Mouse (Mus musculus): Measurements from ENCODE around the gene Thbd. TPM values are rescaled to one million over a fixed set of nuclear protein-coding genes. Genes with fewer than 3 reads are reported as not detected.

Thbd gene
- total RNA-seq, 2 experiments from 2014 or later: 1.7 to 3.5 TPM

- ATAC-seq (replicated peaks; ENCODE audit: low FRiP score, low TSS enrichment, poor library complexity, severe bottlenecking): no peak
Measured at GRCm38 (mm10) chr2:148393846-148394245, 14.1 kb downstream of the Thbd start.

- ATAC-seq (replicated peaks; ENCODE audit: low FRiP score, low TSS enrichment, poor library complexity, severe bottlenecking): no peak
Measured at GRCm38 (mm10) chr2:148393149-148393548, 14.8 kb downstream of the Thbd start.

GRCm38 (mm10) chr2:148387652-148388581 is 20.1 kb downstream of the Thbd start:
- ATAC-seq (replicated peaks; ENCODE audit: low FRiP score, low TSS enrichment, poor library complexity, severe bottlenecking): no peak

- no peak for ATAC-seq (replicated peaks; ENCODE audit: low FRiP score, low TSS enrichment, poor library complexity, severe bottlenecking)
Measured at GRCm38 (mm10) chr2:148386927-148387326, 21.1 kb downstream of the Thbd start.

- ATAC-seq (replicated peaks; ENCODE audit: low FRiP score, low TSS enrichment, poor library complexity, severe bottlenecking): no peak
Measured at GRCm38 (mm10) chr2:148386476-148386875, 21.5 kb downstream of the Thbd start.

- no peak for ATAC-seq (replicated peaks; ENCODE audit: low FRiP score, low TSS enrichment, poor library complexity, severe bottlenecking)
Measured at GRCm38 (mm10) chr2:148381076-148381475, 26.9 kb downstream of the Thbd start.

- no peak for ATAC-seq (replicated peaks; ENCODE audit: low FRiP score, low TSS enrichment, poor library complexity, severe bottlenecking)
Measured at GRCm38 (mm10) chr2:148379899-148380413, 28.0 kb downstream of the Thbd start.

GRCm38 (mm10) chr2:148378817-148379342 is 29.1 kb downstream of the Thbd start:
- ATAC-seq (replicated peaks; ENCODE audit: low FRiP score, low TSS enrichment, poor library complexity, severe bottlenecking): no peak

GRCm38 (mm10) chr2:148375326-148376150 is 32.5 kb downstream of the Thbd start:
- peak; percentile 72 for ATAC-seq (replicated peaks; ENCODE audit: low FRiP score, low TSS enrichment, poor library complexity, severe bottlenecking)

- no peak for ATAC-seq (replicated peaks; ENCODE audit: low FRiP score, low TSS enrichment, poor library complexity, severe bottlenecking)
Measured at GRCm38 (mm10) chr2:148373602-148374071, 34.4 kb downstream of the Thbd start.

- ATAC-seq (replicated peaks; ENCODE audit: low FRiP score, low TSS enrichment, poor library complexity, severe bottlenecking): no peak
Measured at GRCm38 (mm10) chr2:148371743-148372630, 36.0 kb downstream of the Thbd start.

GRCm38 (mm10) chr2:148365227-148365626 is 42.8 kb downstream of the Thbd start:
- ATAC-seq (replicated peaks; ENCODE audit: low FRiP score, low TSS enrichment, poor library complexity, severe bottlenecking): no peak

- ATAC-seq (replicated peaks; ENCODE audit: low FRiP score, low TSS enrichment, poor library complexity, severe bottlenecking): no peak
Measured at GRCm38 (mm10) chr2:148364536-148364935, 43.5 kb downstream of the Thbd start.

- ATAC-seq (replicated peaks; ENCODE audit: low FRiP score, low TSS enrichment, poor library complexity, severe bottlenecking): no peak
Measured at GRCm38 (mm10) chr2:148357145-148357544, 50.8 kb downstream of the Thbd start.

Other genes starting within 250 kb of the Thbd start
- not detected in 2 replicates for gene Sstr4, start 12.8 kb downstream of the Thbd start, total RNA-seq (2014; fragmentation: Nextera tagmentation)
- not detected in 2 replicates for gene Sstr4, start 12.8 kb downstream of the Thbd start, total RNA-seq (2017)
- 4.0 and 7.3 TPM in 2 replicates for gene Cd93, start 35.4 kb upstream of the Thbd start, total RNA-seq (2014; fragmentation: Nextera tagmentation)
- gene Cd93, start 35.4 kb upstream of the Thbd start, total RNA-seq (2017): 3.9 and 13.0 TPM in 2 replicates